Mouse (Mus musculus) liver, adult 2 months (tissue): ENCODE results near the gene Gnb1l.

Experiments
- CTCF ChIP-seq: fragments of 200-500 bp; IDR thresholded peaks from 2 replicates; pipeline ENCODE4 v1.5.1; 2011; ENCODE audit warnings: low read depth, low read length, control low read depth
- POLR2A ChIP-seq: fragments of 200-500 bp; IDR thresholded peaks from 2 replicates; pipeline ENCODE4 v1.6.1; 2011; ENCODE audit warnings: low read length, control low read depth; ENCODE audit not compliant: insufficient read depth; ENCODE audit errors: extremely low read depth

- TF ChIP-seq CTCF (no peak), POLR2A (no peak)
Measured at GRCm38 (mm10) chr16:18581623-18582205, 83.2 kb downstream of the Gnb1l start.
